Mouse (Mus musculus) stomach, postnatal 0 days (tissue): ENCODE results near the gene Git2. TPM values are rescaled to one million over a fixed set of nuclear protein-coding genes. Genes with fewer than 3 reads are reported as not detected.

Source experiments
- ATAC-seq: fragments of 200-750 bp; cut with Nextera tagmentation; 2 replicates; pipeline ENCODE4 v1.8.0; 2017; ENCODE audit not compliant: low FRiP score, low TSS enrichment
- DNase-seq: peaks from one replicate; pipeline ENCODE4 v3.0.0-alpha.2; 2016; ENCODE audit warnings: low spot score
- H3K27ac ChIP-seq: fragments of 300-500 bp; sonication (generic); replicated peaks from 2 replicates; pipeline ENCODE4 v1.5.1; 2014; ENCODE audit warnings: mild to moderate bottlenecking, control low read depth
- H3K27me3 ChIP-seq: fragments of 300-500 bp; sonication (generic); 2 replicates; pipeline ENCODE4 v1.6.1; 2014; ENCODE audit warnings: low read length; ENCODE audit not compliant: control insufficient read depth, insufficient read depth
- H3K36me3 ChIP-seq: fragments of 300-500 bp; sonication (generic); 2 replicates; pipeline ENCODE4 v1.6.1; 2014; ENCODE audit warnings: low read length, mixed read lengths; ENCODE audit not compliant: control insufficient read depth, insufficient read depth
- H3K4me1 ChIP-seq: fragments of 300-500 bp; sonication (generic); replicated peaks from 2 replicates; pipeline ENCODE4 v1.6.1; 2014; ENCODE audit warnings: antibody characterized with exemption; ENCODE audit not compliant: control insufficient read depth, insufficient read depth
- H3K4me2 ChIP-seq: fragments of 300-500 bp; sonication (generic); replicated peaks from 2 replicates; pipeline ENCODE4 v1.6.1; 2014; ENCODE audit warnings: low read depth, mild to moderate bottlenecking, control low read depth, moderate library complexity
- H3K4me3 ChIP-seq: fragments of 300-500 bp; sonication (generic); 2 replicates; pipeline ENCODE4 v1.5.1; 2014; ENCODE audit warnings: low read depth, low read length, control low read depth
- H3K9ac ChIP-seq: fragments of 300-500 bp; sonication (generic); 2 replicates; pipeline ENCODE4 v1.6.1; 2014; ENCODE audit warnings: mild to moderate bottlenecking, low read length, control low read depth, mixed read lengths
- H3K9me3 ChIP-seq: fragments of 300-500 bp; sonication (generic); 2 replicates; pipeline ENCODE4 v1.6.1; 2016; ENCODE audit warnings: low read length; ENCODE audit not compliant: control insufficient read depth
- CTCF ChIP-seq: IDR thresholded peaks from 2 replicates; pipeline ENCODE4 v1.5.1; 2016; ENCODE audit warnings: antibody characterized with exemption, low read depth, mild to moderate bottlenecking, moderate library complexity
- EP300 ChIP-seq: optimal IDR thresholded peaks from 2 replicates; pipeline ENCODE3; 2016; ENCODE audit warnings: antibody characterized with exemption
- whole genome bisulfite sequencing: fragments of 180-500 bp; shearing (Covaris S2); extraction: QIAGEN DNeasy Blood & Tissue Kit; methylation state at CpG from one replicate; pipeline ENCODE4 v1.1.7; 2014; 5-methylcytosine and 5-hydroxymethylcytosine counted together
- polyA plus RNA-seq: library from polyadenylated mRNA; unstranded; fragments of >200 nt; fragmentation: Nextera tagmentation; extraction: Ambion mirVana; gene quantifications from 2 replicates; pipeline ENCODE4 v1.2.1, GENCODE M21; 2015

Git2 gene
- polyA plus RNA-seq, 1 experiment from 2014 or later = 14.2 TPM

- peaks cover 21% of the 10 kb centered on the region for H3K36me3 ChIP-seq
- no peaks in the 10 kb centered on the region for H3K27me3 ChIP-seq
- TF ChIP-seq CTCF (peak; percentile 54), EP300 (no peak)
- DNase-seq = no peak
- no peak overlapping the region for H3K9ac ChIP-seq
- no peaks in the 10 kb centered on the region for H3K4me1 ChIP-seq
- no peak overlapping the region for H3K4me3 ChIP-seq
- ATAC-seq = no peak
- 86% methylated on average over 18 of the region's 18 CpGs for WGBS
- no peaks in the 10 kb centered on the region for H3K9me3 ChIP-seq
- no peak overlapping the region for H3K4me2 ChIP-seq
- H3K27ac ChIP-seq = no peak overlapping the region
Measured at GRCm38 (mm10) chr5:114764812-114765735, 10.2 kb downstream of the Git2 start.

- Histone ChIP-seq H3K4me2 (no peak overlapping the region), H3K27ac (no peak overlapping the region), H3K4me1 (no peaks in the 10 kb centered on the region), H3K27me3 (no peaks in the 10 kb centered on the region), H3K4me3 (no peak overlapping the region), H3K9ac (no peak overlapping the region), H3K36me3 (peaks cover 22% of the 10 kb centered on the region), H3K9me3 (no peaks in the 10 kb centered on the region)
- WGBS = 81% methylated on average over 8 of the region's 8 CpGs
- ATAC-seq (peak; percentile 62; the same call in 1 of the 2 replicates), DNase-seq (no peak)
- TF ChIP-seq EP300 (no peak), CTCF (no peak)
Measured at GRCm38 (mm10) chr5:114761980-114762379, 13.3 kb downstream of the Git2 start.

- H3K4me1 ChIP-seq = no peaks in the 10 kb centered on the region
- no peak overlapping the region for H3K4me2 ChIP-seq
- no peak overlapping the region for H3K4me3 ChIP-seq
- DNase-seq (no peak), ATAC-seq (no peak)
- H3K27ac ChIP-seq = no peak overlapping the region
- 87% methylated on average over 5 of the region's 5 CpGs for WGBS
- no peaks in the 10 kb centered on the region for H3K9me3 ChIP-seq
- H3K9ac ChIP-seq = no peak overlapping the region
- H3K27me3 ChIP-seq = no peaks in the 10 kb centered on the region
- H3K36me3 ChIP-seq = peaks cover 22% of the 10 kb centered on the region
- TF ChIP-seq EP300 (no peak), CTCF (no peak)
Measured at GRCm38 (mm10) chr5:114759536-114760090, 15.7 kb downstream of the Git2 start.

- Histone ChIP-seq H3K9ac (no peak overlapping the region), H3K27ac (no peak overlapping the region), H3K9me3 (no peaks in the 10 kb centered on the region), H3K4me2 (no peak overlapping the region), H3K4me1 (no peaks in the 10 kb centered on the region), H3K4me3 (no peak overlapping the region), H3K36me3 (peaks cover 24% of the 10 kb centered on the region), H3K27me3 (no peaks in the 10 kb centered on the region)
- no peak for TF ChIP-seq CTCF
- no peak for TF ChIP-seq EP300
- ATAC-seq (no peak), DNase-seq (no peak)
- 89% methylated on average over 12 of the region's 12 CpGs for WGBS
Measured at GRCm38 (mm10) chr5:114753384-114753783, 21.9 kb downstream of the Git2 start.

- Histone ChIP-seq H3K9ac (no peak overlapping the region), H3K27me3 (no peaks in the 10 kb centered on the region), H3K4me3 (no peak overlapping the region), H3K4me1 (no peaks in the 10 kb centered on the region), H3K36me3 (peaks cover 27% of the 10 kb centered on the region), H3K4me2 (no peak overlapping the region), H3K27ac (no peak overlapping the region), H3K9me3 (no peaks in the 10 kb centered on the region)
- TF ChIP-seq CTCF (no peak), EP300 (no peak)
- 76% methylated on average over 10 of the region's 10 CpGs for WGBS
- DNase-seq (no peak), ATAC-seq (no peak)
Measured at GRCm38 (mm10) chr5:114752397-114752796, 22.9 kb downstream of the Git2 start.

- Histone ChIP-seq H3K27ac (no peak overlapping the region), H3K9me3 (no peaks in the 10 kb centered on the region), H3K9ac (no peak overlapping the region), H3K4me2 (no peak overlapping the region), H3K27me3 (no peaks in the 10 kb centered on the region), H3K4me3 (no peak overlapping the region), H3K36me3 (peaks cover 27% of the 10 kb centered on the region), H3K4me1 (no peaks in the 10 kb centered on the region)
- ATAC-seq = no peak
- no peak for TF ChIP-seq CTCF
- TF ChIP-seq EP300 = no peak
- 89% methylated on average over 10 of the region's 10 CpGs for WGBS
- no peak for DNase-seq
Measured at GRCm38 (mm10) chr5:114750325-114750724, 25.0 kb downstream of the Git2 start.
